Mouse (Mus musculus) left cerebral cortex, postnatal 25 days (tissue): ENCODE data around the gene Lsp1. TPM values are rescaled to one million over a fixed set of nuclear protein-coding genes. Genes with fewer than 3 reads are reported as not detected.

ENCODE experiments used
- DNase-seq, 2 experiments: peaks; one replicate each; pipeline ENCODE4 v3.0.0; 2022; ENCODE audit warnings: low spot score in 2 of 2, mixed read lengths in 1 of 2
- intact Hi-C: fragments of 180-260 bp; cut with DNase I; formaldehyde crosslinking; loops from one replicate; pipeline ENCODE4 v1.15.1; 2025
- total RNA-seq, 2 experiments: library from RNA; stranded (reverse); gene quantifications; 2 replicates each; pipeline ENCODE4 v1.2.3; 2021

The Lsp1 gene
- total RNA-seq = 1 to 10 TPM; 5.2 to 5.4 TPM

GRCm38 (mm10) chr7:142460636-142461077, at the start of gene Lsp1:
Lsp1 (plus strand) TSS chr7:142460809.
- no peak for DNase-seq

GRCm38 (mm10) chr7:142413285-142413684, 47.3 kb upstream of the Lsp1 start:
- intact Hi-C loops = no loop called here
- DNase-seq = no peak

More at GRCm38 (mm10) chr7:142460636-142461077, at the start of gene Lsp1:
- intact Hi-C loops = no loop called here

GRCm38 (mm10) chr7:142415314-142415713, 45.3 kb upstream of the Lsp1 start:
- no peak for DNase-seq
- intact Hi-C loops = no loop called here

DNA sequence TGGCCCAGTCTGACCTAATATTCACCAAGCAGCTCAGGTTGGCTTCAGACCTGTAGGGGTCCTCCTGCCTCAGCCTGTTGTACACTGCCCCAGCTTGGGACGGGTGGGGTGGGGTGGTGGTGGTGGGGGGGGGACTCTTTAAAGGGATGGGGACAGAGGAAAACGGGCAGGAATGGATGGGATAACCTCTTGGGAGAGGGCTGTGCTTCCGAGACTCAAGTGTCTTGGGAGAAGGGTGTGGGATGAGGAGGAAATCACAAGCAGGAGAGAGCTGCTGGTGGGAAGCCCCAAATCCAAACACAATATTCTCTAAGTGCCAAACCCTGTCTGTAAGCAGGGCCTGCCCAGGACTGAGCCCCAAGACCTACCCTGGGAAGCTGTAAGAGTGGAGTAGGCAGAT, 44.4 kb upstream of the Lsp1 start:
- no peak for DNase-seq
- intact Hi-C loops = no loop called here

- DNase-seq = no peak
- intact Hi-C loops = no loop called here
Observed at GRCm38 (mm10) chr7:142418027-142418426, 42.6 kb upstream of the Lsp1 start.

- no peak for DNase-seq
- intact Hi-C loops = no loop called here
Observed at GRCm38 (mm10) chr7:142418679-142419078, 41.9 kb upstream of the Lsp1 start.

- intact Hi-C loops = no loop called here
- no peak for DNase-seq
Observed at GRCm38 (mm10) chr7:142419887-142420286, 40.7 kb upstream of the Lsp1 start.

DNA sequence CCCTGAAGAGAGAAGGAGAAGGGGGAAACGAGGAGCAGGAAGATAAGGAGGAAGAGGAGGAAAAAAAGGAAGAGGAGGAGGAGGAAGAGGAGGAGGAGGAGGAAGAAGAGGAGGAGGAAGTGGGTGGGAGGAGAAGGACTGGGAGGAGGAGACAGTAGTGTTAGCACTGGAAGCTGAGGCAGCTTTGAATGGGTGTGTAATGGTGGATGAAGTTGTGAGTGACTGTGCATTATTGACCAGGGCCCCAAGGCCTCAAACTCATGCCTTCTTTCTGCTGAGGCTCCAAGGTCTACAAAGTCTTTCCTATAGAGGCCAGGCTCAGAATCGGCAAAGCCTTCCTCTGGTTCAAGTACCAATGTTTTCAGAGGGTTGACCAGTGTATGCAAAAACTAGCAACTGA, 38.8 kb upstream of the Lsp1 start:
- intact Hi-C loops = no loop called here
- no peak for DNase-seq

GRCm38 (mm10) chr7:142425641-142426213, 34.9 kb upstream of the Lsp1 start:
- no peak for DNase-seq
- intact Hi-C loops = no loop called here

DNA sequence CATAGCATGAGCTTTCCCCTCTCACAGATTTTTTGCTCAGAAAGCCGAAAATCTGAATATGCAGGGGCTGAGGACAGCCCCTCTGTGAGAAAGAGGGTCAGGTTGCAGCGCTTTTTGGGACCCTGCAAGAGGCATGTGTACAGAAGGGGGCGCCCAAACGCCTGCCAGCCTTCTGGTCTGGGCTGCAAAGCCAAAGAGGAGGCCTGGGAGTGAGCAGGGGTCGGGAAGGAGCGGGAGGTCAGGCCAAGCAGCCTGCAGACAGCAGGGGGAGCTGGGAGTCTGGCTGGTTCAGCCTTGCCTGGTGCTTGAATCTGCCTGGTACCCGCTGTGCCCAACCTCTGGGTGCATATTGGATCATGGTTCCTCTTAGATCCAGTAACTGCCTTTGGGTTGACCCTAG, 32.4 kb upstream of the Lsp1 start:
- intact Hi-C loops = no loop called here
- no peak for DNase-seq

DNA sequence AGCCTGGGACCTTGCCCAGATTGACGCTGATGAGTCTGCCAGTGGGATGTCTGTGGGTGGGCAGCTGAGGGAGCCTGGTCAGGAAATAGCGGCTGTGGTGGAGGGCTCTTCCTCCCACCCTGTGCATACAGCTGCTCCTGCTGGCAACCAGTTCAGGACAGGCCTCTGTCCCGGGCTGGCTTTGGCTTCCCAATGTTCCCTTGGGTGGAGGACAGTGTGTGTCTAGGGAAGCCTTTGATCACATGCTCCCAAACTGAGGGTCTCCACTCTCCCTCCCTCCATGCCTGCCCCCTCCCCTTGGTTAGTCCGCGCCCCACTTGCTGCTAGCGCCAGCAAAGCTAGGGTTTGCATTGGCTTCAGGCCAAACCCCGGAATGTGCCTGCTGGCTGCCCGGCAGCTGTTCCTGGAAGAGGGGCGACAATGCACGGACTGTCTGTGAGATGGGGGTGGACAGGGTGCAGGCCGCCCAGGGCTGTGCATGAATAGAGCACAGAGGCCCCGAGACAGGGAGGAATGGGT, 30.4 kb upstream of the Lsp1 start:
- intact Hi-C loops = no loop called here
- DNase-seq = peak; percentile 40 to 46

- no peak for DNase-seq
- intact Hi-C loops = no loop called here
Observed at GRCm38 (mm10) chr7:142431106-142431505, 29.5 kb upstream of the Lsp1 start.

GRCm38 (mm10) chr7:142433623-142434022, 27.0 kb upstream of the Lsp1 start:
- intact Hi-C loops = no loop called here
- DNase-seq = no peak

DNA sequence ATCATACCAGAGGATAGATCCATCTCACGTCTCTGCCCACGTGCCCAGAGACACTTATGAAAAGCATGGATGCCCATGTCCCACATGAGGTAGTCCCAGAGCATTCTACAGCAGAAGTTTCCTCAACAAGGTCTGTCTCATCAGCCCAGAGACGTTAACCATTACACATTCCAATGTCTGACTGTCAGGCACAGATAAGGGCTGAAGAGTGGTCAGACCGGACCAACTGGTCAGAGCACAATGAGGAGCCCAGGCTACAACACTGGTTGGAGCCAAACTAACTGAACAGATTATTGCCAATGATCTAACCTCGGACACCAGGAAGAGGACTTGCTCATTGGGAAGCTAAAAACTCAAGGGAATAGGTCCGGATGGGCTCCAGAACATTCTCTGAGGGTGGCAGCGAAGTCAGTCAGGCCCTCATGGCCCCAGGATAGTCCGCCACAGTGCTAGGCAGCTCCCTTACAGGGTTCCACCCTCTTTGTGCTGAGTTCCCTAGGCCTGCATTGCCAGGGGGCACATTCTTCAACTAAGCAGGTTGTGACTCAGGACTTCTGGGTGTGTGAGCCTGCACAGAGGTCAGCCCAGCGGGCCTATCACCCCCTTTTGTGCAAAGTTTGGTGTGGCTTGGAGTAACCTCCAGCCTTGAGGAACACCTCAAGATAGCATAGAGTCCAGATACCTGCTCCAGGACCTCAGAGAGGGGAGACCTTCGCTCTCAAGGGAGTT, 26.3 kb upstream of the Lsp1 start, which contains the start of gene Syt8:
Gene Syt8 (plus strand): TSS at position 714 of the 729 bp plus-strand sequence.
- no peak for DNase-seq
- intact Hi-C loops = no loop called here

GRCm38 (mm10) chr7:142435524-142435923, 25.1 kb upstream of the Lsp1 start:
- intact Hi-C loops = loop anchor here (1.0 kb wide), 1 partner anchor 101 kb away; no protein-coding TSS in a partner anchor
- DNase-seq = peak; percentile 57 to 78

DNA sequence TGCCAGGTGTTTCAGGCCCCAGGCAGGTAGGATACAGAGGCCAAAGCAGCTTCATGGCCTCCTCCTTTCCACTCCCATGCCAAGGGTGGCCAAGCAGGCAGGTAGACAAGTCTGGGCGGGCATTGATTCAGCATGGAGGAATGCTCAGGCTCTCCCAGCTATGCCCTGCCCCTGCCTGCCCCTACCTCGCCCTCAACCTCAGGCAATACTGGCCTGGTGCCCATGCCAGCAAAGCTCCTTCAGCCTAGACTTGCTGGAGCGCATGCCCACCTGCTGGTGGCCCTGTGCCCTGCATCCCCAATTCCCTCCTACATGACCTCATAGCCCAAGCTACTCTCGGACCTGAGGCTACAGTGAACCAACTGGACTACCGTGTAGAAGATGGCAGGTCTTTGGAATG, 23.3 kb upstream of the Lsp1 start:
- DNase-seq = no peak
- intact Hi-C loops = no loop called here

- DNase-seq = no peak
- intact Hi-C loops = loop anchor here (1.0 to 5.0 kb wide), 4 partner anchors 57 to 232 kb away; no protein-coding TSS in a partner anchor
Observed at GRCm38 (mm10) chr7:142439966-142440365, 20.6 kb upstream of the Lsp1 start.

- intact Hi-C loops = loop anchor here (1.0 to 5.0 kb wide), 4 partner anchors 56 to 232 kb away; no protein-coding TSS in a partner anchor
- peak; percentile 33 to 39 for DNase-seq
Observed at GRCm38 (mm10) chr7:142440657-142441114, 19.9 kb upstream of the Lsp1 start.

- DNase-seq = no peak
- intact Hi-C loops = loop anchor here (2.0 to 5.0 kb wide), 3 partner anchors 55 to 231 kb away; no protein-coding TSS in a partner anchor
Observed at GRCm38 (mm10) chr7:142441585-142441984, 19.0 kb upstream of the Lsp1 start, which contains the start of gene Tnni2. Tnni2 (plus strand) TSS chr7:142441808.

- DNase-seq = no peak
- intact Hi-C loops = loop anchor here (5.0 kb wide), 2 partner anchors 95 to 230 kb away; no protein-coding TSS in a partner anchor
Observed at GRCm38 (mm10) chr7:142442081-142442907, 18.3 kb upstream of the Lsp1 start.
